Mouse (Mus musculus): ENCODE results near the gene Mettl26. TPM values are rescaled to one million over a fixed set of nuclear protein-coding genes. Genes with fewer than 3 reads are reported as not detected.

Gene Mettl26
- polyA plus RNA-seq, 1 experiment, result 17.0 TPM

DNA sequence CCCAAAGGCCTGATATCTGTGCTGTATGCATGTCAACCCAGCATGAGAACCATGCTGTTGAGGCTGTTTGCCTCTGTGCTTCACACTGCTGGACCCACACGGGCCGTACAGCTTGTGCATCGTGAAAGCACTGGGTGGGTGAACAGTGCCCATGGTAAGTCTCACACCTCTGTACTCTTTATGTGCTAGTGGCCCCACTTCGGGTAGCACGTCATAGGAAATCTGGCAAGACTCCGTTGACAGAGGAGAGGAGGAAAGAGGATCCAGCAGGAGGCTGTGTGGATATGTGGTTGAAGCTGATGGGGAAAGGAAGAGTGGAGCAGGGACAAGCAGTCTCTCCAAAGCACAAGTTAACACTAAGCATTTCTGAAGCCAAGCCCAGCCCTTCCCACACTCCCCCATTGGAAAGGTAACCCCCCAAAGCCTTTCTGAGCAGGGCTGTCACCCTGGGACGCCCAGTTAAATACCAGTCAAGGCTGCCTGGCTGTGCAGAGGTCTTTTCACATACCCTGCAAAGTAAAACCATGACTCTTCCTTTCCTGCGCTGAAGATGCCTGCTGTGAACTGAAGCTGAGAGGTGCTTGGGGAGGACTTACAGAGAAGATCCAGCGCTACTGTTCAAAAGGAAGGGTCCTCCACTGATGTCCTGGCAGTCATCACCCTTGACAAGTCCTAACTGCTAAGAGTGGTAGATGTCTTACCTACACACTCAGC, 43.3 kb downstream of the Mettl26 start:
- peaks cover 46% of the 10 kb centered on the region for H3K4me1 ChIP-seq (ENCODE audit: control insufficient read depth, insufficient read depth, low read length)
- TF ChIP-seq CTCF (IDR thresholded peaks at IDR 0.05; ENCODE audit: low read depth, low read length) (no peak), POLR2A (IDR thresholded peaks at IDR 0.05; ENCODE audit: borderline replicate concordance, low read depth, low read length) (no peak)
- H3K4me3 ChIP-seq (ENCODE audit: insufficient read depth, low read length), result peak overlapping the region; percentile 98
- peak overlapping the region; percentile 69 for H3K27ac ChIP-seq (ENCODE audit: insufficient read depth, low read depth, low read length)

DNA sequence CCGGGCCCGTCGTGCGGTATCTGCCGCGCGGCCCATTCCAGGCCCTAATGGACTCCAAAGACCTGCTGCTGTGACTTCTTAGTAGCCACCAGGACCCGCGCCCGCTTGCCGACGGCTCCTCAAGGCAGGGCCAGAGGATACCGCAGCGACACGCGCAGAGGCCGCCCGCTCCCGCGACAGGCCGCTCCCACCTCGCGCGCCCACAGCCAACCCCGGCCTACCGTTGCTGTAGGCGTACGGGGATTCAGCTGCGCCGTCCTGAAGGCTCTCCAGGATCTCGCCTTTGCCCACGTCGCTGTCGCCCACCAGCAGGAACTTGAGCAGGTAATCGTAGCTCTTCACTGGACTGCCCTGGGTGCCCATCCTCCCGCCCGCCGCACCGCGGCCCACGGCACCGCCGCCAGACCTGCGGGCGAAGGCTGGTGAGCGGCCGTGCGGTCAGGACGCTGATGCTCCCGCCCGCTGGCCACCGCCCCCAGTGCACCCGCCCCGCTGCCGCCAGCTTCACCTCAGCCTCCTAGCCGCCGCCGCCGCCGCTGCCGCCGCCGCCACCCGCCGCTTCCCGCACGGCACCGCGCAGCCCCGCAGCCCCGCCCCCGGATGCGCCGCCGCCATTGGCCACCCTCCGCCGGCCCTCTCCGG, 44.4 kb downstream of the Mettl26 start, which contains the start of gene Rab40c:
TSS of gene Rab40c (minus strand) at position 584 of the 642 bp plus-strand sequence.
- peak; percentile 23; the same call in 1 of the 2 replicates for TF ChIP-seq POLR2A (IDR thresholded peaks at IDR 0.05; ENCODE audit: borderline replicate concordance, low read depth, low read length)
- TF ChIP-seq CTCF (IDR thresholded peaks at IDR 0.05; ENCODE audit: low read depth, low read length), result no peak
- H3K4me1 ChIP-seq (ENCODE audit: control insufficient read depth, insufficient read depth, low read length), result peaks cover 44% of the 10 kb centered on the region
- H3K4me3 ChIP-seq (ENCODE audit: insufficient read depth, low read length), result peak within 1 kb of the TSS; percentile 98
- peak within 1 kb of the TSS; percentile 92 for H3K27ac ChIP-seq (ENCODE audit: insufficient read depth, low read depth, low read length)

DNA sequence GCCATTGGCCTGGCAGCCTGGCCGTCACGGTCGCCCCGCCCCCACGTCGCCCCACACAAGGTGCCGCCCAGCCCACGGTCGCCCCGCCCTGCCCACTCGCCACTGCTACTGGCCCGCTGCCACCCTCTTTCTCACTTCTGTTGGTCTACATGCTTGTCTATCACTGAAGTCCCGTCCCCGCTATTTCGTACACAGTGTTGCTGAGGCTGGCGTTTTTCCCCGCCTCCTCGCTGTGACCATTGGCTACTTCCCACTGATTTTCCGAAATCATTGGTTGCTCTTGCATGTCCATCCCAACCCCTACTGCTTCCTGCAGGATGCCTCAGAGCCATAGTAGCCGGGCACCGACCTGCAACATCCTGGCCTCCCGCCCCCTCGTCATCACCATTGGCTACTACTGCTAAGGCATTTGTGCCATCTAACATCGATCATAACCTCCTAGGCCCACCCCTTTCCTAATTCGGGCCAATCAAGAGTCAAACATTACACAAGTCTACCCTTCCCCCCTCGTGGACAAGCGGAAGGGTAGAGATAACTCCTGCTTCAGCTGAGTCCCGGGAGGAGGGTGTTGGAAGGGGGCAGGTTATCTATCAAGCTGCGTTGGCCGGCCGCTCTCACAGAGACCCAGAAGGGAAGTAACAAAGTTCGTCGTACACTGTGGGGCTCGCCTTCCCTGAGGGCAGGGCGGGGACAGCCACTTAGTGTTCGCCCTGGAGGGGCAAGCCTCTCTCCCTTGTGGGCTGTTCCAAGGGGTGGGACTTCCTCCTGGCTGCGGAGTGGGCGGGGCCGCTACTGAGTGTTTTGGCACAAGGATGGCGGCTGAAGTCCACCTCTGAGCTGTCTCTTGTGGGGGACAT, 45.1 kb downstream of the Mettl26 start:
- H3K4me1 ChIP-seq (ENCODE audit: control insufficient read depth, insufficient read depth, low read length), result peaks cover 37% of the 10 kb centered on the region
- H3K27ac ChIP-seq (ENCODE audit: insufficient read depth, low read depth, low read length), result peak overlapping the region; percentile 92
- TF ChIP-seq POLR2A (IDR thresholded peaks at IDR 0.05; ENCODE audit: borderline replicate concordance, low read depth, low read length) (no peak), CTCF (IDR thresholded peaks at IDR 0.05; ENCODE audit: low read depth, low read length) (no peak)
- peak overlapping the region; percentile 82 for H3K4me3 ChIP-seq (ENCODE audit: insufficient read depth, low read length)

DNA sequence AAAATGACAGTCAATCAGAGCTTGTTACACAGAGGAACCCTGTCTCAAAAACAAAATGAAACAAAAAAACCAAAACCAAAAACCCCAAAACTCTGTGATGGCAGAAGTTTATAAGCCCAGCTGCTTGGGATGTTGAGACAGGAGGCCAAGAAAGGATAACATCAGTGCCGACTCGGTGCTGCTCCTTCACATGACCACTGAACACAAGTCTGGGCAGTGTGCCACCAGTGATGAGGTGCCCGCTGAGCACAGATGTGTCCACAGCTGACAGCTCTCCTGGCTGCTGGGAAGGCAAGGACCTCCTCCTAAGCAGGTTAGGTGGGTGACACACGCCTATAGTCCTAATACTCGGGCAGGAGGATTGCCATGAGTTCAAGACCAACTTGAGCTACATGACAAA, 47.2 kb downstream of the Mettl26 start:
- TF ChIP-seq CTCF (IDR thresholded peaks at IDR 0.05; ENCODE audit: low read depth, low read length), result no peak
- TF ChIP-seq POLR2A (IDR thresholded peaks at IDR 0.05; ENCODE audit: borderline replicate concordance, low read depth, low read length), result no peak
- H3K4me1 ChIP-seq (ENCODE audit: control insufficient read depth, insufficient read depth, low read length), result peaks cover 20% of the 10 kb centered on the region
- no peak overlapping the region for H3K4me3 ChIP-seq (ENCODE audit: insufficient read depth, low read length)
- H3K27ac ChIP-seq (ENCODE audit: insufficient read depth, low read depth, low read length), result no peak overlapping the region

DNA sequence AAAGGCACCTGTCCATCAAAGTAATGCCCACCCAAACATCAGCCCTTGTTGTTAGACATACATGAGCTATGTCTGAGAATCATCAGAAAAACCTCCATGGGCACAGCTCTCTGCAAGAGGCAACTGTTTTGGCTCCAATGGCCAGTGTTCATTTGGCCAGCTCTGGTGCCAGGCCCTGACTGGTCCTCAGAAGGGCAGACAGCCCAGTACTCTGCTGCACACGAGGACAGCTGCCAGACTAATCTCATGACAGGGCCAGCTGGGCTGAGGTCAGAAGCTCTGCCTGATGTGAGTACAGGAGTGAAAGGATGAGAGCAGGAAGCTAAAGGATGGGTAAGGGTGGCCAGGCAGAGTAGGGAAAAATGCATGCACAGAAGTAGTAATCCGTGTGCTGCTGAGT, 50.5 kb downstream of the Mettl26 start:
- H3K27ac ChIP-seq (ENCODE audit: insufficient read depth, low read depth, low read length), result no peak overlapping the region
- peaks cover 14% of the 10 kb centered on the region for H3K4me1 ChIP-seq (ENCODE audit: control insufficient read depth, insufficient read depth, low read length)
- H3K4me3 ChIP-seq (ENCODE audit: insufficient read depth, low read length), result no peak overlapping the region
- TF ChIP-seq POLR2A (IDR thresholded peaks at IDR 0.05; ENCODE audit: borderline replicate concordance, low read depth, low read length), result no peak
- no peak for TF ChIP-seq CTCF (IDR thresholded peaks at IDR 0.05; ENCODE audit: low read depth, low read length)

Other genes with a start within 250 kb of the Mettl26 start
- not detected in 2 replicates for gene Gng13, start 157.9 kb upstream of the Mettl26 start, polyA plus RNA-seq (2012; ENCODE audit: insufficient read depth, insufficient read length, missing spikeins)
- gene Chtf18, start 147.7 kb upstream of the Mettl26 start, polyA plus RNA-seq (2012; ENCODE audit: insufficient read depth, insufficient read length, missing spikeins), result 7.4 and 14.1 TPM in 2 replicates
- 10.1 and 10.2 TPM in 2 replicates for gene Rpusd1, start 147.4 kb upstream of the Mettl26 start, polyA plus RNA-seq (2012; ENCODE audit: insufficient read depth, insufficient read length, missing spikeins)
- gene Mslnl, start 139.0 kb upstream of the Mettl26 start, polyA plus RNA-seq (2012; ENCODE audit: insufficient read depth, insufficient read length, missing spikeins), result not detected in 2 replicates
- gene Msln, start 120.7 kb upstream of the Mettl26 start, polyA plus RNA-seq (2012; ENCODE audit: insufficient read depth, insufficient read length, missing spikeins), result not detected in 2 replicates
- 36.9 and 40.9 TPM in 2 replicates for gene Narfl, start 101.3 kb upstream of the Mettl26 start, polyA plus RNA-seq (2012; ENCODE audit: insufficient read depth, insufficient read length, missing spikeins)
- 30.4 and 31.0 TPM in 2 replicates for gene Haghl, start 89.4 kb upstream of the Mettl26 start, polyA plus RNA-seq (2012; ENCODE audit: insufficient read depth, insufficient read length, missing spikeins)
- not detected in 2 replicates for gene Ccdc78, start 88.5 kb upstream of the Mettl26 start, polyA plus RNA-seq (2012; ENCODE audit: insufficient read depth, insufficient read length, missing spikeins)
- 64.5 and 70.6 TPM in 2 replicates for gene Fam173a, start 82.2 kb upstream of the Mettl26 start, polyA plus RNA-seq (2012; ENCODE audit: insufficient read depth, insufficient read length, missing spikeins)
- not detected in 2 replicates for gene AC134908.4, start 79.4 kb upstream of the Mettl26 start, polyA plus RNA-seq (2012; ENCODE audit: insufficient read depth, insufficient read length, missing spikeins)
- 13.1 and 14.6 TPM in 2 replicates for gene Metrn, start 77.9 kb upstream of the Mettl26 start, polyA plus RNA-seq (2012; ENCODE audit: insufficient read depth, insufficient read length, missing spikeins)
- gene Fbxl16, start 66.0 kb upstream of the Mettl26 start, polyA plus RNA-seq (2012; ENCODE audit: insufficient read depth, insufficient read length, missing spikeins), result not detected in 2 replicates
- 11.9 and 14.0 TPM in 2 replicates for gene Wdr24, start 51.4 kb upstream of the Mettl26 start, polyA plus RNA-seq (2012; ENCODE audit: insufficient read depth, insufficient read length, missing spikeins)
- gene Jmjd8, start 46.2 kb upstream of the Mettl26 start, polyA plus RNA-seq (2012; ENCODE audit: insufficient read depth, insufficient read length, missing spikeins), result 16.3 and 18.0 TPM in 2 replicates
- gene Stub1, start 41.7 kb upstream of the Mettl26 start, polyA plus RNA-seq (2012; ENCODE audit: insufficient read depth, insufficient read length, missing spikeins), result 84.9 and 89.7 TPM in 2 replicates
- gene Rhbdl1, start 37.8 kb upstream of the Mettl26 start, polyA plus RNA-seq (2012; ENCODE audit: insufficient read depth, insufficient read length, missing spikeins), result 1.6 and 3.7 TPM in 2 replicates
- gene Gm20683, start 33.3 kb upstream of the Mettl26 start, polyA plus RNA-seq (2012; ENCODE audit: insufficient read depth, insufficient read length, missing spikeins), result 1.5 TPM in 1 of 2 replicates, not detected in the other
- gene Rhot2, start 30.2 kb upstream of the Mettl26 start, polyA plus RNA-seq (2012; ENCODE audit: insufficient read depth, insufficient read length, missing spikeins), result 30.8 and 35.1 TPM in 2 replicates
- 11.7 and 13.1 TPM in 2 replicates for gene Wdr90, start 13.6 kb upstream of the Mettl26 start, polyA plus RNA-seq (2012; ENCODE audit: insufficient read depth, insufficient read length, missing spikeins)
- 10.3 and 16.6 TPM in 2 replicates for gene Mcrip2, start 6.3 kb upstream of the Mettl26 start, polyA plus RNA-seq (2012; ENCODE audit: insufficient read depth, insufficient read length, missing spikeins)
- gene Wfikkn1, start 5.8 kb downstream of the Mettl26 start, polyA plus RNA-seq (2012; ENCODE audit: insufficient read depth, insufficient read length, missing spikeins), result 0.84 and 1.4 TPM in 2 replicates
- gene Rab40c, start 44.7 kb downstream of the Mettl26 start, polyA plus RNA-seq (2012; ENCODE audit: insufficient read depth, insufficient read length, missing spikeins), result 30.0 and 32.8 TPM in 2 replicates
- 51.1 and 53.4 TPM in 2 replicates for gene Pigq, start 69.9 kb downstream of the Mettl26 start, polyA plus RNA-seq (2012; ENCODE audit: insufficient read depth, insufficient read length, missing spikeins)
- not detected in 2 replicates for gene Nhlrc4, start 69.9 kb downstream of the Mettl26 start, polyA plus RNA-seq (2012; ENCODE audit: insufficient read depth, insufficient read length, missing spikeins)
- not detected in 2 replicates for gene A930017K11Rik, start 77.5 kb downstream of the Mettl26 start, polyA plus RNA-seq (2012; ENCODE audit: insufficient read depth, insufficient read length, missing spikeins)
- 12.1 and 12.7 TPM in 2 replicates for gene Capn15, start 110.7 kb downstream of the Mettl26 start, polyA plus RNA-seq (2012; ENCODE audit: insufficient read depth, insufficient read length, missing spikeins)
- gene Rab11fip3, start 194.5 kb downstream of the Mettl26 start, polyA plus RNA-seq (2012; ENCODE audit: insufficient read depth, insufficient read length, missing spikeins), result 7.9 and 8.3 TPM in 2 replicates
- 29.0 and 30.7 TPM in 2 replicates for gene Decr2, start 215.3 kb downstream of the Mettl26 start, polyA plus RNA-seq (2012; ENCODE audit: insufficient read depth, insufficient read length, missing spikeins)
- gene Nme4, start 220.5 kb downstream of the Mettl26 start, polyA plus RNA-seq (2012; ENCODE audit: insufficient read depth, insufficient read length, missing spikeins), result 25.6 and 28.4 TPM in 2 replicates
- gene Tmem8, start 238.2 kb downstream of the Mettl26 start, polyA plus RNA-seq (2012; ENCODE audit: insufficient read depth, insufficient read length, missing spikeins), result 58.4 and 67.5 TPM in 2 replicates
- gene Mrpl28, start 248.4 kb downstream of the Mettl26 start, polyA plus RNA-seq (2012; ENCODE audit: insufficient read depth, insufficient read length, missing spikeins), result 72.1 and 74.7 TPM in 2 replicates